Mouse (Mus musculus): ENCODE data around the gene Pbx1.

- TF ChIP-seq CTCF (IDR thresholded peaks at IDR 0.05; ENCODE audit: low read depth): no peak
- TF ChIP-seq EP300 (IDR thresholded peaks at IDR 0.05; ENCODE audit: low read depth): no peak
Measured at GRCm38 (mm10) chr1:168284566-168285141, 147.4 kb downstream of the Pbx1 start.
